Mouse (Mus musculus) lung, embryonic 16.5 days (tissue): ENCODE data around the gene Rassf3. TPM values are rescaled to one million over a fixed set of nuclear protein-coding genes. Genes with fewer than 3 reads are reported as not detected.
A peak's percentile ranks its signal among the peaks of the same experiment; 100 is the strongest.

Experiments
- ATAC-seq: fragments of 200-750 bp; cut with Nextera tagmentation; 2 replicates; pipeline ENCODE4 v1.8.0; 2017; ENCODE audit warnings: low read depth, mild to moderate bottlenecking, moderate library complexity
- H3K27ac ChIP-seq: fragments of 300-500 bp; sonication (generic); 2 replicates; pipeline ENCODE4 v1.5.1; 2014; ENCODE audit warnings: mild to moderate bottlenecking, control low read depth, low read length
- H3K27me3 ChIP-seq: fragments of 300-500 bp; sonication (generic); 2 replicates; pipeline ENCODE4 v1.6.1; 2014; ENCODE audit warnings: low read depth, low read length, mixed read lengths; ENCODE audit not compliant: control insufficient read depth, insufficient read depth
- H3K36me3 ChIP-seq: fragments of 300-500 bp; sonication (generic); 2 replicates; pipeline ENCODE4 v1.6.1; 2014; ENCODE audit warnings: low read length; ENCODE audit not compliant: control insufficient read depth, insufficient read depth
- H3K4me1 ChIP-seq: fragments of 300-500 bp; sonication (generic); replicated peaks from 2 replicates; pipeline ENCODE4 v1.6.1; 2014; ENCODE audit warnings: low read length, mixed read lengths; ENCODE audit not compliant: control insufficient read depth, insufficient read depth
- H3K4me2 ChIP-seq: fragments of 300-500 bp; sonication (generic); 2 replicates; pipeline ENCODE4 v1.6.1; 2014; ENCODE audit warnings: low read depth, low read length, control low read depth
- H3K4me3 ChIP-seq: fragments of 300-500 bp; sonication (generic); 2 replicates; pipeline ENCODE4 v1.5.1; 2014; ENCODE audit warnings: mild to moderate bottlenecking, low read length, control low read depth
- H3K9ac ChIP-seq: fragments of 300-500 bp; sonication (generic); 2 replicates; pipeline ENCODE4 v1.6.1; 2014; ENCODE audit warnings: low read length, control low read depth
- H3K9me3 ChIP-seq: fragments of 300-500 bp; sonication (generic); 2 replicates; pipeline ENCODE4 v1.6.1; 2016; ENCODE audit warnings: low read length; ENCODE audit not compliant: control insufficient read depth
- WGBS: fragments of 180-500 bp; shearing (Covaris S2); extraction: QIAGEN DNeasy Blood & Tissue Kit; methylation state at CpG from one replicate; pipeline ENCODE4 v1.1.7; 2014; 5-methylcytosine and 5-hydroxymethylcytosine counted together
- polyA plus RNA-seq: library from polyadenylated mRNA; unstranded; fragments of >200 nt; fragmentation: Nextera tagmentation; extraction: Ambion mirVana; gene quantifications from 2 replicates; pipeline ENCODE4 v1.2.1, GENCODE M21; 2015

The Rassf3 gene
- polyA plus RNA-seq, 1 experiment from 2014 or later = 19.7 TPM

GRCm38 (mm10) chr10:121403946-121404345 is 72.2 kb downstream of the Rassf3 start:
- WGBS = 66% methylated on average over 6 of the region's 9 CpGs
- Histone ChIP-seq H3K4me2 (no peak overlapping the region), H3K36me3 (no peaks in the 10 kb centered on the region), H3K9me3 (no peaks in the 10 kb centered on the region), H3K4me1 (no peaks in the 10 kb centered on the region), H3K4me3 (no peak overlapping the region), H3K9ac (no peak overlapping the region), H3K27me3 (no peaks in the 10 kb centered on the region), H3K27ac (no peak overlapping the region)
- ATAC-seq = no peak

- Histone ChIP-seq H3K9ac (no peak overlapping the region), H3K4me3 (no peak overlapping the region), H3K9me3 (no peaks in the 10 kb centered on the region), H3K27me3 (no peaks in the 10 kb centered on the region), H3K4me1 (no peaks in the 10 kb centered on the region), H3K27ac (no peak overlapping the region), H3K36me3 (no peaks in the 10 kb centered on the region), H3K4me2 (no peak overlapping the region)
- no peak for ATAC-seq
- WGBS = 66% methylated on average over 9 of the region's 9 CpGs
Measured at GRCm38 (mm10) chr10:121403104-121403503, 73.0 kb downstream of the Rassf3 start.

- peak; percentile 31; the same call in 1 of the 2 replicates for ATAC-seq
- no peaks in the 10 kb centered on the region; the same call in 1 of the 2 replicates for H3K36me3 ChIP-seq
- H3K9me3 ChIP-seq = no peaks in the 10 kb centered on the region
- no peak overlapping the region for H3K4me2 ChIP-seq
- H3K4me1 ChIP-seq = no peaks in the 10 kb centered on the region
- no peaks in the 10 kb centered on the region for H3K27me3 ChIP-seq
- H3K9ac ChIP-seq = no peak overlapping the region
- no peak overlapping the region for H3K4me3 ChIP-seq
- H3K27ac ChIP-seq = no peak overlapping the region
- WGBS = 72% methylated on average over 7 of the region's 7 CpGs
Measured at GRCm38 (mm10) chr10:121401005-121401404, 75.1 kb downstream of the Rassf3 start.

- Histone ChIP-seq H3K27ac (no peak overlapping the region), H3K4me3 (no peak overlapping the region), H3K36me3 (peaks cover 2% of the 10 kb centered on the region; the same call in 1 of the 2 replicates), H3K4me1 (peaks cover 10% of the 10 kb centered on the region), H3K9me3 (no peaks in the 10 kb centered on the region), H3K4me2 (no peak overlapping the region), H3K9ac (no peak overlapping the region), H3K27me3 (no peaks in the 10 kb centered on the region)
- ATAC-seq = no peak
- WGBS = 81% methylated on average over 7 of the region's 7 CpGs
Measured at GRCm38 (mm10) chr10:121398599-121398998, 77.5 kb downstream of the Rassf3 start.

GRCm38 (mm10) chr10:121395542-121396176 is 80.5 kb downstream of the Rassf3 start:
- no peak overlapping the region for H3K4me2 ChIP-seq
- 64% methylated on average over 20 of the region's 20 CpGs for WGBS

GRCm38 (mm10) chr10:121394789-121395325 is 81.3 kb downstream of the Rassf3 start:
- no peak for ATAC-seq
- H3K27me3 ChIP-seq = no peaks in the 10 kb centered on the region
- H3K4me2 ChIP-seq = no peak overlapping the region
- no peak overlapping the region for H3K9ac ChIP-seq
- no peaks in the 10 kb centered on the region for H3K9me3 ChIP-seq
- WGBS = 56% methylated on average over 18 of the region's 18 CpGs
- H3K36me3 ChIP-seq = peaks cover 15% of the 10 kb centered on the region
- no peak overlapping the region for H3K4me3 ChIP-seq
- no peak overlapping the region for H3K27ac ChIP-seq
- peaks cover 10% of the 10 kb centered on the region for H3K4me1 ChIP-seq

More at GRCm38 (mm10) chr10:121395542-121396176, 80.5 kb downstream of the Rassf3 start:
- H3K9me3 ChIP-seq = no peaks in the 10 kb centered on the region
- H3K27me3 ChIP-seq = no peaks in the 10 kb centered on the region
- ATAC-seq = no peak
- H3K36me3 ChIP-seq = peaks cover 14% of the 10 kb centered on the region
- peaks cover 10% of the 10 kb centered on the region for H3K4me1 ChIP-seq
- H3K4me3 ChIP-seq = no peak overlapping the region
- no peak overlapping the region for H3K9ac ChIP-seq
- H3K27ac ChIP-seq = no peak overlapping the region

GRCm38 (mm10) chr10:121394270-121394669 is 81.9 kb downstream of the Rassf3 start:
- no peak overlapping the region for H3K4me3 ChIP-seq
- H3K27ac ChIP-seq = no peak overlapping the region
- no peaks in the 10 kb centered on the region for H3K9me3 ChIP-seq
- no peak overlapping the region for H3K9ac ChIP-seq
- H3K4me1 ChIP-seq = peaks cover 10% of the 10 kb centered on the region
- 37% methylated on average over 6 of the region's 6 CpGs for WGBS
- peaks cover 16% of the 10 kb centered on the region for H3K36me3 ChIP-seq
- no peak overlapping the region for H3K4me2 ChIP-seq
- H3K27me3 ChIP-seq = no peaks in the 10 kb centered on the region
- no peak for ATAC-seq

GRCm38 (mm10) chr10:121391901-121392300 is 84.2 kb downstream of the Rassf3 start:
- Histone ChIP-seq H3K4me3 (no peak overlapping the region), H3K9me3 (no peaks in the 10 kb centered on the region), H3K4me2 (no peak overlapping the region), H3K27ac (no peak overlapping the region), H3K9ac (no peak overlapping the region), H3K36me3 (peaks cover 24% of the 10 kb centered on the region), H3K4me1 (peaks cover 12% of the 10 kb centered on the region), H3K27me3 (no peaks in the 10 kb centered on the region)
- ATAC-seq = no peak
- WGBS = 94% methylated on average over 8 of the region's 8 CpGs

- Histone ChIP-seq H3K27me3 (no peaks in the 10 kb centered on the region), H3K9ac (peak overlapping the region; percentile 10; the same call in 1 of the 2 replicates), H3K36me3 (peaks cover 24% of the 10 kb centered on the region), H3K9me3 (no peaks in the 10 kb centered on the region), H3K4me1 (peaks cover 18% of the 10 kb centered on the region), H3K4me3 (no peak overlapping the region), H3K4me2 (no peak overlapping the region), H3K27ac (no peak overlapping the region)
- no peak for ATAC-seq
- 53% methylated on average over 10 of the region's 10 CpGs for WGBS
Measured at GRCm38 (mm10) chr10:121390602-121391001, 85.5 kb downstream of the Rassf3 start.
